Mouse (Mus musculus): Measurements from ENCODE around the gene Tbkbp1. TPM values are rescaled to one million over a fixed set of nuclear protein-coding genes. Genes with fewer than 3 reads are reported as not detected.

Tbkbp1 gene
- polyA plus RNA-seq, 1 experiment from 2014 or later, result 3.6 TPM

DNA sequence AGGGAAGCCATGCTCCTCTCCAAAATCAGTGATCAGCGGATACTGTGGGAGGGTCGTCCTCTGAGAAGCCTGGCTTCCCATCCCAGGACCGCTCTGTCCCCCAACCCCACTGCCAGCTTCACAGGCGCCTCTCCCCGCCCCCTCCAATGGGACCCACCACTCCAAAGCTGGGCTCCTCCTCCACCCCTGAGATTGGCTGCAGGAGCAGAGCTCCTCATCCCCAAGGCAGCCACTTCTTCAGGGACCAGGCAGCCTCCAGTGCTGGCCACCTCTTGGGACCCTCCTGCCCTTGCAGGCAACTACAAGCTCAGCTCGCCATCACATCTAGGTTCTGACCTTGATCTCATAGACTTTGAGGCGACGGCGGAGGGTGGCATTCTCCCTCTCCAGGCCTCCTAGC lies 2.3 kb downstream of the Tbkbp1 start:
- H3K27ac ChIP-seq (ENCODE audit: low read depth, low read length), result no peak overlapping the region
- H3K9ac ChIP-seq (ENCODE audit: low read length), result no peak overlapping the region
- no peak overlapping the region for H3K4me3 ChIP-seq (ENCODE audit: low read depth, low read length)
- H3K9me3 ChIP-seq (ENCODE audit: control insufficient read depth, low read length), result no peaks in the 10 kb centered on the region
- H3K4me2 ChIP-seq, result peak overlapping the region; percentile 3; the same call in 1 of the 2 replicates
- ATAC-seq (ENCODE audit: low FRiP score), result no peak
- peaks cover 17% of the 10 kb centered on the region for H3K4me1 ChIP-seq (ENCODE audit: control insufficient read depth, insufficient read depth, low read length)
- 19% methylated on average over 9 of the region's 9 CpGs for WGBS
- peaks cover 15% of the 10 kb centered on the region for H3K27me3 ChIP-seq (ENCODE audit: control insufficient read depth, insufficient read depth, low read length)
- no peak for DNase-seq (ENCODE audit: low spot score, missing footprints)
- no peaks in the 10 kb centered on the region; the same call in 1 of the 2 replicates for H3K36me3 ChIP-seq (ENCODE audit: control insufficient read depth, insufficient read depth, low read length)

- no peaks in the 10 kb centered on the region for H3K9me3 ChIP-seq (ENCODE audit: control insufficient read depth, low read length)
- DNase-seq (ENCODE audit: low spot score, missing footprints) (no peak), ATAC-seq (ENCODE audit: low FRiP score) (no peak)
- H3K4me3 ChIP-seq (ENCODE audit: low read depth, low read length), result no peak overlapping the region
- no peak overlapping the region for H3K4me2 ChIP-seq
- peaks cover 15% of the 10 kb centered on the region for H3K27me3 ChIP-seq (ENCODE audit: control insufficient read depth, insufficient read depth, low read length)
- WGBS, result 33% methylated on average over 12 of the region's 12 CpGs
- no peak overlapping the region for H3K9ac ChIP-seq (ENCODE audit: low read length)
- H3K36me3 ChIP-seq (ENCODE audit: control insufficient read depth, insufficient read depth, low read length), result no peaks in the 10 kb centered on the region; the same call in 1 of the 2 replicates
- H3K4me1 ChIP-seq (ENCODE audit: control insufficient read depth, insufficient read depth, low read length), result peaks cover 17% of the 10 kb centered on the region
- no peak overlapping the region for H3K27ac ChIP-seq (ENCODE audit: low read depth, low read length)
Observed at GRCm38 (mm10) chr11:97148591-97148990, 2.7 kb downstream of the Tbkbp1 start.

DNA sequence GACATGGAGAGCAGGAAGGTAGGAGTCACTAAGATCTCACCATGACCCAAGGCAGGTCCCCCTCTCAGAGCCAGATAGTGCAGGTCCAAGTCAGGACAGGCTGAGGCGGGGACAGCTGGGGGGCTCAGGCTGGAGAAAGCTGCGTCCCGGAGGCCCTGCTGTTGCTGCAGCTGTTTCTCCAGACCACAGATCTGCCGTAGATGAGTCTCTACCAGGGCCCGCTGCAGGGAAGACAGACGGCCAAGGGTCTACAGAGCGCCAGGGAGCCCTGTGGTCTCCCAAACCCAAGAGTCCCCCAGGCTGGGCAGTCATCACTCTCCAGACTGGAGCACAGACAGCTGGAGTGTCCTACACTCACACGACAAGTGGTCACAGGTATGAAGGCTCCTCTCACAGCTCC lies 4.0 kb downstream of the Tbkbp1 start:
- Histone ChIP-seq H3K4me3 (ENCODE audit: low read depth, low read length) (no peak overlapping the region), H3K36me3 (ENCODE audit: control insufficient read depth, insufficient read depth, low read length) (no peaks in the 10 kb centered on the region; the same call in 1 of the 2 replicates), H3K4me1 (ENCODE audit: control insufficient read depth, insufficient read depth, low read length) (peaks cover 11% of the 10 kb centered on the region), H3K27me3 (ENCODE audit: control insufficient read depth, insufficient read depth, low read length) (peaks cover 15% of the 10 kb centered on the region), H3K9me3 (ENCODE audit: control insufficient read depth, low read length) (no peaks in the 10 kb centered on the region), H3K4me2 (no peak overlapping the region), H3K9ac (ENCODE audit: low read length) (no peak overlapping the region), H3K27ac (ENCODE audit: low read depth, low read length) (no peak overlapping the region)
- DNase-seq (ENCODE audit: low spot score, missing footprints) (no peak), ATAC-seq (ENCODE audit: low FRiP score) (no peak)
- 91% methylated on average over 8 of the region's 8 CpGs for WGBS

GRCm38 (mm10) chr11:97146724-97147123 lies 4.6 kb downstream of the Tbkbp1 start:
- Histone ChIP-seq H3K27me3 (ENCODE audit: control insufficient read depth, insufficient read depth, low read length) (peaks cover 15% of the 10 kb centered on the region), H3K4me1 (ENCODE audit: control insufficient read depth, insufficient read depth, low read length) (peaks cover 6% of the 10 kb centered on the region), H3K4me2 (no peak overlapping the region), H3K4me3 (ENCODE audit: low read depth, low read length) (no peak overlapping the region), H3K9ac (ENCODE audit: low read length) (no peak overlapping the region), H3K27ac (ENCODE audit: low read depth, low read length) (no peak overlapping the region), H3K36me3 (ENCODE audit: control insufficient read depth, insufficient read depth, low read length) (no peaks in the 10 kb centered on the region; the same call in 1 of the 2 replicates), H3K9me3 (ENCODE audit: control insufficient read depth, low read length) (no peaks in the 10 kb centered on the region)
- WGBS, result 9% methylated on average over 8 of the region's 8 CpGs
- ATAC-seq (ENCODE audit: low FRiP score), result no peak
- DNase-seq (ENCODE audit: low spot score, missing footprints), result peak; percentile 98

DNA sequence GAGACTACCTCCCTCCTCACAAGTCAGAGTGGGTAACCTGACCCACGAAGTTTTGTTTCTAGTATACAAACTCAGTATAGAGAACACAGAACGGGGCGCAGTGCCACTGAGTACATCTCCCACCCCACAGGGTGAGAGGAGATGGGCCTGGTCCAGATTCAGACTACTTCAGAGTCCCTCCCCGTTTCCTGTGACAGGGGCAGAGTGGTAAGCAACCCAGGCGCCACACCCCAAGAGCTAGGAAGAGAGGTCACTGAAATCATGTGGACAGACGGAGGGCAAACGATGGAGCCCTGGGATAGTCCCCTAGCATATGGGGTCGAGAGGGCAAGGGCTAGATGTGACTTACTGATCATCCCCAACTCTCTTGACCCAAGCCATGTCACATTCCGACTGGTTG lies 5.3 kb downstream of the Tbkbp1 start:
- DNase-seq (ENCODE audit: low spot score, missing footprints), result no peak
- 78% methylated on average over 9 of the region's 9 CpGs for WGBS
- no peak overlapping the region for H3K4me3 ChIP-seq (ENCODE audit: low read depth, low read length)

GRCm38 (mm10) chr11:97145320-97145719 lies 6.0 kb downstream of the Tbkbp1 start:
- 79% methylated on average over 2 of the region's 2 CpGs for WGBS
- H3K27me3 ChIP-seq (ENCODE audit: control insufficient read depth, insufficient read depth, low read length), result peaks cover 17% of the 10 kb centered on the region
- peaks cover 6% of the 10 kb centered on the region for H3K4me1 ChIP-seq (ENCODE audit: control insufficient read depth, insufficient read depth, low read length)
- H3K4me3 ChIP-seq (ENCODE audit: low read depth, low read length), result no peak overlapping the region
- H3K9ac ChIP-seq (ENCODE audit: low read length), result no peak overlapping the region
- ATAC-seq (ENCODE audit: low FRiP score), result no peak
- no peak for DNase-seq (ENCODE audit: low spot score, missing footprints)
- H3K27ac ChIP-seq (ENCODE audit: low read depth, low read length), result no peak overlapping the region
- no peaks in the 10 kb centered on the region; the same call in 1 of the 2 replicates for H3K36me3 ChIP-seq (ENCODE audit: control insufficient read depth, insufficient read depth, low read length)
- H3K9me3 ChIP-seq (ENCODE audit: control insufficient read depth, low read length), result no peaks in the 10 kb centered on the region
- no peak overlapping the region for H3K4me2 ChIP-seq

More for the DNA sequence above, 5.3 kb downstream of the Tbkbp1 start:
- H3K27me3 ChIP-seq (ENCODE audit: control insufficient read depth, insufficient read depth, low read length), result peaks cover 15% of the 10 kb centered on the region
- no peak for ATAC-seq (ENCODE audit: low FRiP score)
- no peak overlapping the region for H3K4me2 ChIP-seq
- no peak overlapping the region for H3K27ac ChIP-seq (ENCODE audit: low read depth, low read length)
- H3K9me3 ChIP-seq (ENCODE audit: control insufficient read depth, low read length), result no peaks in the 10 kb centered on the region
- no peak overlapping the region for H3K9ac ChIP-seq (ENCODE audit: low read length)
- peaks cover 6% of the 10 kb centered on the region for H3K4me1 ChIP-seq (ENCODE audit: control insufficient read depth, insufficient read depth, low read length)
- H3K36me3 ChIP-seq (ENCODE audit: control insufficient read depth, insufficient read depth, low read length), result no peaks in the 10 kb centered on the region; the same call in 1 of the 2 replicates

DNA sequence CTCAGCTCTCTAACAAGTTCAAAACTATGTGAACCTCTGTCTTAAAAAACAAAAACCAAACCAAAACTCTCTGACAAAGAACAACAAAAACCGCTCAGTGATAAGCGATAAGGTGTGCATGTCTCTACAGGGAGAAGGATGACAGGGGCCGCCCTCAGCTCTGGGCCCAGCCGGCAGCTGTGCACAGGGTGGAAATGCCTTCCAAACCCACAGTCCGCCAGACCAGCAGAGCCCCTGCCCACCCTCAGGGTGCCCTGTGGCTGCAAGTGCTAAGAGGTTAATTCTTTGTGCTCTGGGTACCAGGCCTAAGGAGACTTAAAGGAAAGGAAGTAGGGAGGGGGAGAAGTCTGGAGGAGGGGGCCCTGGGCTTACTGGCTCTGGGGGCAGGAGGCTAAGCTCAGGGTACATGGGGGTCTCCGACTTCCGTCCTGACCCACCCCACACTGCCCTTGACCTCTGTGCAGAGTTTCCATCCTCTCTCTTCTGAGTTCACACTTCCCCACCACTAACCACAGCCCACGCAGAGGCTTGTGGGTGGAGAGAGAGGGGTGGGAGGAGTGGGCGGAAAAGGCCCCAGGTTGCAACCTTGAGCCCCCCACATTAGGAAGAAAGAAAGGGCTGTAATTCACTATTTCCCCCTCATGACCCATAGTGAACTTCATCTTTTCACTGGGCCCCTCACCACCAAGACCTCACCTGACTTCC lies 7.9 kb downstream of the Tbkbp1 start:
- peaks cover 12% of the 10 kb centered on the region for H3K4me1 ChIP-seq (ENCODE audit: control insufficient read depth, insufficient read depth, low read length)
- no peak overlapping the region for H3K27ac ChIP-seq (ENCODE audit: low read depth, low read length)
- H3K9ac ChIP-seq (ENCODE audit: low read length), result no peak overlapping the region
- H3K27me3 ChIP-seq (ENCODE audit: control insufficient read depth, insufficient read depth, low read length), result peaks cover 22% of the 10 kb centered on the region
- H3K36me3 ChIP-seq (ENCODE audit: control insufficient read depth, insufficient read depth, low read length), result no peaks in the 10 kb centered on the region; the same call in 1 of the 2 replicates
- no peak overlapping the region for H3K4me2 ChIP-seq
- ATAC-seq (ENCODE audit: low FRiP score) (no peak), DNase-seq (ENCODE audit: low spot score, missing footprints) (no peak)
- no peak overlapping the region for H3K4me3 ChIP-seq (ENCODE audit: low read depth, low read length)
- WGBS, result 79% methylated on average over 9 of the region's 9 CpGs
- no peaks in the 10 kb centered on the region for H3K9me3 ChIP-seq (ENCODE audit: control insufficient read depth, low read length)

DNA sequence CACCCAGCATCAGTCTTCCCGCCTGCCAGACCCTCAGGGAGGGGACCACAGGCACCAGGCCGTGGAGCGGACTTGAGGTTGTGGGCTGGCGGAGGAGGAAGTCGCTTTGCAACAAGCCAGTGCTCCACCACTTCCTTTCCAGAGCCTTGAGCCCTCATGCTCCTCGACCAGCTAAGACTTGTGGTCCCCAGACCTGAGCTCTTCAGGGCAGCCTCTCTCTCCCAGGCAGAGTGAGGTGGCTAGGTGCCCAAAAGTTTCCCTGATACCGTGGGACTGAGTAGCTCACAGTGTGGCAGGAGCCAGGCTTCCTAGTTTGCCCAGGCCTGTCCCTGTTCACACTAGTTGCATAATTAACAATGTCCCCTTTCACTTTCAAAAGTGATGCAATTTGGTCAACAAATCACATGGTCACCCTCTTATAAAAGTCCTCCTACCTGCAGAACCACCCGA lies 9.1 kb downstream of the Tbkbp1 start:
- ATAC-seq (ENCODE audit: low FRiP score), result no peak
- H3K4me3 ChIP-seq (ENCODE audit: low read depth, low read length), result no peak overlapping the region
- H3K4me1 ChIP-seq (ENCODE audit: control insufficient read depth, insufficient read depth, low read length), result peaks cover 16% of the 10 kb centered on the region
- H3K4me2 ChIP-seq, result no peak overlapping the region
- no peak overlapping the region for H3K9ac ChIP-seq (ENCODE audit: low read length)
- H3K9me3 ChIP-seq (ENCODE audit: control insufficient read depth, low read length), result no peaks in the 10 kb centered on the region
- H3K27ac ChIP-seq (ENCODE audit: low read depth, low read length), result no peak overlapping the region
- H3K36me3 ChIP-seq (ENCODE audit: control insufficient read depth, insufficient read depth, low read length), result no peaks in the 10 kb centered on the region
- DNase-seq (ENCODE audit: low spot score, missing footprints), result no peak
- H3K27me3 ChIP-seq (ENCODE audit: control insufficient read depth, insufficient read depth, low read length), result peaks cover 22% of the 10 kb centered on the region
- 80% methylated on average over 8 of the region's 8 CpGs for WGBS

GRCm38 (mm10) chr11:97140811-97141210 lies 10.5 kb downstream of the Tbkbp1 start:
- H3K9me3 ChIP-seq (ENCODE audit: control insufficient read depth, low read length), result no peaks in the 10 kb centered on the region
- no peaks in the 10 kb centered on the region for H3K36me3 ChIP-seq (ENCODE audit: control insufficient read depth, insufficient read depth, low read length)
- no peak overlapping the region for H3K9ac ChIP-seq (ENCODE audit: low read length)
- DNase-seq (ENCODE audit: low spot score, missing footprints) (no peak), ATAC-seq (ENCODE audit: low FRiP score) (no peak)
- H3K27me3 ChIP-seq (ENCODE audit: control insufficient read depth, insufficient read depth, low read length), result peaks cover 22% of the 10 kb centered on the region
- H3K4me2 ChIP-seq, result no peak overlapping the region
- WGBS, result 82% methylated on average over 4 of the region's 4 CpGs
- no peak overlapping the region for H3K27ac ChIP-seq (ENCODE audit: low read depth, low read length)
- no peak overlapping the region for H3K4me3 ChIP-seq (ENCODE audit: low read depth, low read length)
- H3K4me1 ChIP-seq (ENCODE audit: control insufficient read depth, insufficient read depth, low read length), result peaks cover 16% of the 10 kb centered on the region

Data from midbrain, embryonic 11.5 days (tissue).